Mouse (Mus musculus) G1E (cell line): Measurements from ENCODE around the gene Adk.

Source experiments
- CTCF ChIP-seq: IDR thresholded peaks from 2 replicates; pipeline ENCODE4 v1.5.1; 2012; ENCODE audit warnings: low read depth, low read length, inconsistent platforms, mixed read lengths
- GATA1 ChIP-seq: IDR thresholded peaks from 2 replicates; pipeline ENCODE4 v1.6.1; 2012; ENCODE audit warnings: borderline replicate concordance, low read length, inconsistent platforms, mixed read lengths
- GATA2 ChIP-seq: IDR thresholded peaks from 2 replicates; pipeline ENCODE4 v1.6.1; 2012; ENCODE audit warnings: low read depth, low read length, inconsistent platforms, borderline replicate concordance

DNA sequence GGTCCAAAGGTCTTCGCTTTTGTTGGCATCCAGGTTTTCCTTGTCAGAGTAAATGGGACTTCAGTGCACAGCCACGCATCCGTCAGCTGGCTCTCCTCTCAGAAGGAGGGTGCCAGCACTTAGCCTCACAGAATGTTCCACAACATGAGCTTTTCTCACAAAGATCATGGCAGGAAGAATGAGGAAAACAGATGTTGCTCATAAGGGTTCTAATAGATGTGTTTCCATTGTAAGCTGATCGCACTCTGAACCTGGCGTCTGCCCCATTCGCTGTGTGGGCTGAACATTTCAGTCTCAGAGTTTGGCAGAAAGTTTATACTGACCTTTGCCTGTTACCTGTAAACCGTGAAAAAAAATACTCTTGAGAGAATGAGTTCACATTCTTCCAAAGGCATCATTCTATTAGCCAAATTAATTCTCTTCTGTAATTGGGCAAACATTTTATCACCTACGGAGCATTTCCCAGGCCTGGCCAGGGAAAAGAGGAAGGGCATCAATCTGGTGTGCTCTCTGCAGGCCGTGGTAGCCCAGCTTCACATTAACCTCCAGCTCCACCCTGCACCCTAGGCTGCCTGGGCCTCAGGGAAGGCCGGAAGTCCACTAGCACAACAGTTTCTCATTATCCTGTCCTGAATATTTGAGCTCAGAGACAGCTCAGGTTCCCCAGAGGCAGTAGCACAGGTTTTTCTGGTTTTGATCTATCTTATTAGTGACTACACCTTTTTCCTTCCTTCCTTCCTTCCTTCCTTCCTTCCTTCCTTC, 389.6 kb downstream of the Adk start:
- TF ChIP-seq CTCF = no peak
- no peak for TF ChIP-seq GATA1
- TF ChIP-seq GATA2 = no peak
